Mouse (Mus musculus): ENCODE results near the gene Scarf1. TPM values are rescaled to one million over a fixed set of nuclear protein-coding genes. Genes with fewer than 3 reads are reported as not detected.
"Not testable (repeated sequence)": the region's sequence is repeated elsewhere in the genome, so short reads cannot be mapped to it uniquely, and the experiment has no call there.

The Scarf1 gene
- polyA plus RNA-seq, 1 experiment from 2014 or later, result 13.8 TPM

DNA sequence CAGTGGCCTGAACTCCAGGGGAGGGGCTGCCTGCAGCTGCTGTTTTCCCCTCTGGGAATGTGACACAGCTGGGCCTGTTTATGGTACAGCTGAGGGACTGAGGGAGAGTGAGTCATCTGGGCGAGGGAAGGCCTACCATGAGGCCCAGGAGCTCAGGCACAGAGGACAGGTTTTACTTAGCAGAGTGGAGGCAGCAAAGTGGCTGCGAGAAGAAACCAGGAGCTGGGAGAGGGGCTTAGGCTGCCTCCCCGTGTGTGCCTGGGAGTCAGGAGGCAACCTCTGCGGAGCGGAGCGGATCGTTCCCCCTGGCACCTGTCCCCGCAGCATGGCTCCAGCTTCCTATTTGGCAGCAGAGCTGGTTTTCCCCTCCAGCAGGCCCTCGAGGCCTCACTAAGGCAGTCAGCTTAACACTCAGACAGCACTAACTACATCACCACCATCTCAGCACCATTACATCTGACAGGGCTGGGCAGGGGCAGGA lies 38.7 kb downstream of the Scarf1 start:
- peaks cover 34% of the 10 kb centered on the region for H3K4me1 ChIP-seq (replicated peaks)
- no peaks in the 10 kb centered on the region for H3K27me3 ChIP-seq (replicated peaks)
- H3K4me2 ChIP-seq, result no peak overlapping the region
- no peaks in the 10 kb centered on the region for H3K36me3 ChIP-seq
- H3K27ac ChIP-seq (ENCODE audit: poor library complexity, severe bottlenecking), result peak overlapping the region; percentile 34
- peak overlapping the region; percentile 34 for H3K9ac ChIP-seq
- ATAC-seq (ENCODE audit: insufficient number of reproducible peaks, low FRiP score), result no peak
- 55% methylated on average over 9 of the region's 9 CpGs for WGBS
- H3K9me3 ChIP-seq (replicated peaks), result no peaks in the 10 kb centered on the region
- no peak overlapping the region for H3K4me3 ChIP-seq

DNA sequence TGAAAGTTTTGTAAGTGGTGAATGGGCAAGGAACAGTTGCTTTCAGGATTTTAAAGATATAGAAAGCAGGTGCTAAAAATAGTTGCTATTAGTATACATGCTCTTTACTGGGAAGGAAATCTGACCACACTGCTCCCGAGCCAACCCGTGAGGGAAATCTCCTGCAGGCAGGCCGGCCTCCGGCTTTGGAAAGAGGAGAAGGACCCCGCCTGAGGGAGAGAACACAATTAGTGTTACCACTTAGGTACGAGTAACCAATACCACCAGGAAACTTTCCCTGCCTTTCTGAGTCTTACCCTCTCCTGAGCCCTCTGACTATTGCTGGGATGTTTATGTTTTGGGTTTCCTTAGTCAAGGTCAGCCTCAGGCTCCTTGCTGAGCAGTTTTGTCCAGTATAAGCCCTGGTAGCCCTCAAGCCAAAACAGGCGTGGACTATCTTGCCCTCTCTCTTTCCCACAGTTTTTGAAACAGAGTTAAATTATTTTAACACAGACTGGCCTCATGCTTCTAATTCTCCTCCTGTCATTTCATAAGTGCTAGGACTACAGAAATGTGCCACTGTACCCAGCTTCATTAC lies 39.7 kb downstream of the Scarf1 start:
- ATAC-seq (ENCODE audit: insufficient number of reproducible peaks, low FRiP score), result no peak
- no peak overlapping the region for H3K4me2 ChIP-seq
- no peak overlapping the region for H3K27ac ChIP-seq (ENCODE audit: poor library complexity, severe bottlenecking)
- H3K4me1 ChIP-seq (replicated peaks), result peaks cover 34% of the 10 kb centered on the region
- H3K9ac ChIP-seq, result no peak overlapping the region
- H3K4me3 ChIP-seq, result no peak overlapping the region
- H3K9me3 ChIP-seq (replicated peaks), result 0 out of 2 replicates have a peak, but pooled peaks cover 2% of the 10 kb centered on the region
- peaks cover 6% of the 10 kb centered on the region; the same call in 1 of the 2 replicates for H3K36me3 ChIP-seq
- WGBS, result 40% methylated on average over 7 of the region's 7 CpGs
- no peaks in the 10 kb centered on the region for H3K27me3 ChIP-seq (replicated peaks)

DNA sequence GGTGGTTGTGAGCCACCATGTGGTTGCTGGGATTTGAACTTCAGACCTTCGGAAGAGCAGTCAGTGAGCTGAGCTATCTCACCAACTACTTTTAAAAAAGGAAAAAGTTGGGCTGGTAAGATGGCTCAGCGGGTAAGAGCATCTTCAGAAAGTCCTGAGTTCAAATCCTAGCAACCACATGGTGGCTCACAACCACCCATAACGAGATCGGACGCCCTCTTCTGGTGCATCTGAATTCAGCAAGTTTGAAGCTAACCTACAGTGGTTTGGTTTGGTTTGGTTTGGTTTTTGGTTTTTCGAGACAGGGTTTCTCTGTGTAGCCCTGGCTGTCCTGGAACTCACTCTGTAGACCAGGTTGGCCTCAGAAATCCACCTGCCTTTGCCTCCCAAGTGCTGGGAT lies 42.7 kb downstream of the Scarf1 start:
- not testable (repeated sequence) for H3K9me3 ChIP-seq (replicated peaks); H3K27me3 ChIP-seq (replicated peaks); H3K27ac ChIP-seq (ENCODE audit: poor library complexity, severe bottlenecking); H3K36me3 ChIP-seq; H3K4me2 ChIP-seq; ATAC-seq (ENCODE audit: insufficient number of reproducible peaks, low FRiP score); H3K9ac ChIP-seq; H3K4me3 ChIP-seq
- H3K4me1 ChIP-seq (replicated peaks), result peaks cover 18% of the 10 kb centered on the region
- 88% methylated on average over 6 of the region's 6 CpGs for WGBS

DNA sequence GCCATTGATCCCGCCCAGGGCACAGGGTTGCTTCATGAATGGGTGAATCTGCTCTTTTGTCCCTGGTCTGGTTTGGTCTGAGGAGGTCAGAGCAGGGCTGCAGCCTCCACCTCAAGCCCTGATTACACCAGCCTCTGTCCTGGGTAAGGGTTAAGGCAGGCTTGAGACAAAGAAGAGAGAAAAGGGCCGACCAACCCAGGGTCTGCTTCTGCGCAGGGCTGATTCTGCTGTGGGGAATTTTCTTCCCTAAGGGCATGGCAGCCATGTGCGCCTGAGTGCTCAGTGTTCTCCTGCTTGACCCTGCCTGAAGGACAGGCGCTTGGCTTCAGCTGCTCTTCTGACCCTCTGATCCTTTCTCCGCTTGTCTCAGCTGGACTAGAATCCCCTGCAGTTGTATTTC lies 43.8 kb downstream of the Scarf1 start:
- H3K27ac ChIP-seq (ENCODE audit: poor library complexity, severe bottlenecking), result no peak overlapping the region
- ATAC-seq (ENCODE audit: insufficient number of reproducible peaks, low FRiP score), result no peak
- 86% methylated on average over 6 of the region's 6 CpGs for WGBS
- no peak overlapping the region for H3K9ac ChIP-seq
- H3K4me2 ChIP-seq, result no peak overlapping the region
- H3K36me3 ChIP-seq, result peaks cover 6% of the 10 kb centered on the region; the same call in 1 of the 2 replicates
- H3K4me1 ChIP-seq (replicated peaks), result peaks cover 12% of the 10 kb centered on the region
- 0 out of 2 replicates have a peak, but pooled peaks cover 3% of the 10 kb centered on the region for H3K27me3 ChIP-seq (replicated peaks)
- 0 out of 2 replicates have a peak, but pooled peaks cover 4% of the 10 kb centered on the region for H3K9me3 ChIP-seq (replicated peaks)
- H3K4me3 ChIP-seq, result no peak overlapping the region

DNA sequence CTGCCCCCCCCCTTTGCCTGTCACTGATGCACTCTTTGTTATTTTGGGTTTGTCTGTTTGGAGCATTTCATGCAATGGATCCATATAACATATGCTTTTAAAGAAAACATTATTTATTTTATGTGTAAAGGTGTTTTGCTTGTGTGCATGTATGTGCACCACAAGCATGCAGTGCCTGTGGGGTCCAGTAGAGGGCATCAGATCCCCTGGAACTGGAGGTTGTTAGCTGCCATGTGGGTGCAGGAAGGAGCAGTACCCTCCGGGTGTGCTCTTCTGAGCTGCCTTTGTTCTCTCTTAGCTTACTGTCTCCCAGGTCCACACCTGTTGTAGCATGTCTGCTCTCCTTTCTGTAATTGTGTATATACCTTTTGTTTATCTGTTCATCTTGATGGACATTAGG lies 44.8 kb downstream of the Scarf1 start:
- Histone ChIP-seq H3K4me2 (no peak overlapping the region), H3K9me3 (replicated peaks) (0 out of 2 replicates have a peak, but pooled peaks cover 4% of the 10 kb centered on the region), H3K4me1 (replicated peaks) (peaks cover 12% of the 10 kb centered on the region), H3K36me3 (peaks cover 6% of the 10 kb centered on the region), H3K4me3 (no peak overlapping the region), H3K27me3 (replicated peaks) (peaks cover 8% of the 10 kb centered on the region; the same call in 1 of the 2 replicates), H3K9ac (no peak overlapping the region), H3K27ac (ENCODE audit: poor library complexity, severe bottlenecking) (no peak overlapping the region)
- WGBS, result 77% methylated on average over 1 of the region's 1 CpGs
- ATAC-seq (ENCODE audit: insufficient number of reproducible peaks, low FRiP score), result no peak

DNA sequence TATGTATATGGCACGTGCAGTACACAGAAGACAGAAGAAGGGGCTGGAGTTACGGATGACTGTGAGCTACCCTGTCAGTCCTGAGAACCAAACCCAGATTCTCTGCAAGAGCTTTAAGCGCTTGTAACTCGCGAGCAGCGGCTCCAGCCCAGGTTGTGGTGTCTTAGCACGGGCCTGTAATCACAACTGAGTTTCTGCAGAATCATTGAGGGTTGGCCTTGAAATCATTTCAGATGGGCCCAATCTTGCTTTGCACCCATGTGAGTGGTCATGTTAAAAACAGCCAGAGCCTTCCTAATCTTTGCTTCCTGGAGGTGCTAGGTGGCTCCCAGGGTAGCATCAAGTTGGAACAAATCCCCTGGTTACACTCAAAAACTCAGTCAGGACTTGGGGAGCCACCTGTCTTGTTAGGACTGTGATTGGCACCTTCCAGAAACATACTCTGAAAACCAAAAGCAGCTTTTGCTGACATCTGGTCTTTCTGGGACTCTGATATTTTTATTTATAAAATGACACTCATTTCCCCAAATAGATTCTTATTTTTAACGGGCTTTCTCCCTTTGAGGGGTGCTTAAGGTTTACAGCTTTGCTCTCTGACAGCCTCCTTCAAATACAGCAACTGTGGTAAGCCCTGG lies 46.6 kb downstream of the Scarf1 start:
- H3K27ac ChIP-seq (ENCODE audit: poor library complexity, severe bottlenecking), result no peak overlapping the region
- 85% methylated on average over 8 of the region's 8 CpGs for WGBS
- peaks cover 6% of the 10 kb centered on the region for H3K36me3 ChIP-seq
- no peak overlapping the region for H3K4me2 ChIP-seq
- peaks cover 11% of the 10 kb centered on the region; the same call in 1 of the 2 replicates for H3K27me3 ChIP-seq (replicated peaks)
- no peak overlapping the region for H3K9ac ChIP-seq
- H3K4me1 ChIP-seq (replicated peaks), result peaks cover 29% of the 10 kb centered on the region
- no peak overlapping the region for H3K4me3 ChIP-seq
- ATAC-seq (ENCODE audit: insufficient number of reproducible peaks, low FRiP score), result no peak
- 0 out of 2 replicates have a peak, but pooled peaks cover 4% of the 10 kb centered on the region for H3K9me3 ChIP-seq (replicated peaks)

DNA sequence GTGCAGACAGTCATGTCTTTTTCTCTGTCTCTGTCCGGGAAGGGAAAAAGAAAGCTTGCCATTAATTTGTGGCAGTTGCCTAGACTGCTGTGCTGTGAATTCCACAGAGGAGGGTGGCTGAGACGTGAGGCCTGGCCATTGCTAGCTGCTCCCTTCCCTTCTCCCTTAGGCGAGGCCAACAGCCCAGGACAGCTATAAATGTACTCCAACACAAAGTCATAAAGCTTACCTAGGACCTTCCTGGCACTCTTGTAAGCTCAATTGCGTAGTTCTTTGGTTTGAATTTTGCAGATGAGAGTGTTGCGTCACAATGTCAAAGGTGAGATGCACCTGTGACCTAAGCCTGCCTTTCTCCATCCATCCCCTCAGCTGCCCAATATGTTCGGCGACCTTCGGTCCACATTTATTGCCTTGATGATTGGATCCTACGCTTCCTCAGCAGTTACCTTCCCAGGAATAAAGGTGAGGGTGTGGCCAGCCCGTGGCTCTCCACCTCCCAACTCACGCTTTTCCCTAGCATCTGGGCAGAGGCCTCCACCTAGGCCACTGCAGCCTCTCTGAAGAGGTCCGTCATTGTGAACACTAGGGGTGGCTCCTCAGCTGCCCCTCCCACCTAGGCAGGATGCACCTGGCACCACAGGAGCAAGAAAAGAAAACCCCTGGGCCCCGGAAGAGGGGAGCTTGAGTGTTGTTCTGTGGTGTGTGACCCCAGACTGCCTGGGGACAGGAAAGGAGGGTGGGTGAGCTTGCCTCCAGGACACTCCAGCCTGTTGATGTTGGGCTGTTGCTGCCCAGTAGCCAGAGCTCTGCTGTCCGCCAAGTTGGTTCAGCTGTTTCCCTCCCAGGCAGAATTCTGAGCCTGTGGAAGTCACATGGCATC lies 47.4 kb downstream of the Scarf1 start:
- Histone ChIP-seq H3K27me3 (replicated peaks) (peaks cover 11% of the 10 kb centered on the region; the same call in 1 of the 2 replicates), H3K36me3 (peaks cover 6% of the 10 kb centered on the region), H3K4me1 (replicated peaks) (peaks cover 35% of the 10 kb centered on the region), H3K9me3 (replicated peaks) (0 out of 2 replicates have a peak, but pooled peaks cover 4% of the 10 kb centered on the region), H3K4me3 (no peak overlapping the region), H3K27ac (ENCODE audit: poor library complexity, severe bottlenecking) (no peak overlapping the region), H3K4me2 (no peak overlapping the region), H3K9ac (no peak overlapping the region)
- WGBS, result 73% methylated on average over 14 of the region's 14 CpGs
- no peak for ATAC-seq (ENCODE audit: insufficient number of reproducible peaks, low FRiP score)

DNA sequence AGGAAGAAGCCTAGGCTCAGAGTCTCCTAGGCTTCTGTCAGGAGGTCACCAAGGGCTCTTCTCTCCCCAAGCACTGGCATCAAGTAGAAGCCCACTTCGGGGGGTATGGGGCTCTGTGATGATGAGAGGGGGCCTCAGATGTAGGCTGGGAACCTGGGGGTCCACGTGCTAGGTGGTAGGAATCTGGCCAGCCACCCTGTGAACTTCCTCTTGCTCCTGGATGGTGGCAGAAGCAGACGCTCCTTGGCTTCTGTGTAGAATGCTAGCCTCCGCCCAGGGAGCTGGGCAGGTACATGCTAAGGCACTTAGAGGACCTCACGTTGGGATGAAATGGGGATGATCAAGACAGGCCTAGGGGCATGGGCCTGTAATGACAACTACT lies 48.1 kb downstream of the Scarf1 start:
- Histone ChIP-seq H3K4me3 (no peak overlapping the region), H3K4me1 (replicated peaks) (peaks cover 41% of the 10 kb centered on the region), H3K36me3 (peaks cover 6% of the 10 kb centered on the region), H3K9ac (no peak overlapping the region), H3K27me3 (replicated peaks) (peaks cover 11% of the 10 kb centered on the region; the same call in 1 of the 2 replicates), H3K27ac (ENCODE audit: poor library complexity, severe bottlenecking) (no peak overlapping the region), H3K4me2 (no peak overlapping the region), H3K9me3 (replicated peaks) (0 out of 2 replicates have a peak, but pooled peaks cover 4% of the 10 kb centered on the region)
- ATAC-seq (ENCODE audit: insufficient number of reproducible peaks, low FRiP score), result no peak
- WGBS, result 73% methylated on average over 5 of the region's 5 CpGs

DNA sequence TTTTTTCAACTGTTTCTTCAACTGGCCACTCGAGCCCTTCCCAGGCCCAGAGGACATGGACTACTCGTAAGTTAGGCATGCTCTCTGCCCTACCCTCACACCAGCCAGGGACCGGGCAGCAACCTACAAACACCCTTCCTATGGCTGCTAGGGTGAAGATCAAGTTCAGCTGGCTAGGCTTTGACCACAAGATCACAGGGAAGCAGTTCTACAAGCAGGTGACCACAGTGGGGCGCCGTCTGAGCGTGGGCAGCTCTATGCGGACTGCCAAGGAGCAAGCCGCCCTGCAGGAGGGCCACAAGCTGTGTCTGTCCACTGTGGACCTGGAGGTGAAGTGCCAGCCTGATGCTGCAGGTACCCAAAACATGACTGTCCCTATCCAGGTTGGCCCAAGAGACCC lies 49.5 kb downstream of the Scarf1 start:
- Histone ChIP-seq H3K4me1 (replicated peaks) (peaks cover 56% of the 10 kb centered on the region), H3K9ac (no peak overlapping the region), H3K27ac (ENCODE audit: poor library complexity, severe bottlenecking) (no peak overlapping the region), H3K27me3 (replicated peaks) (peaks cover 11% of the 10 kb centered on the region; the same call in 1 of the 2 replicates), H3K9me3 (replicated peaks) (0 out of 2 replicates have a peak, but pooled peaks cover 4% of the 10 kb centered on the region), H3K4me2 (no peak overlapping the region), H3K36me3 (peaks cover 1% of the 10 kb centered on the region), H3K4me3 (no peak overlapping the region)
- 75% methylated on average over 8 of the region's 8 CpGs for WGBS
- ATAC-seq (ENCODE audit: insufficient number of reproducible peaks, low FRiP score), result no peak

DNA sequence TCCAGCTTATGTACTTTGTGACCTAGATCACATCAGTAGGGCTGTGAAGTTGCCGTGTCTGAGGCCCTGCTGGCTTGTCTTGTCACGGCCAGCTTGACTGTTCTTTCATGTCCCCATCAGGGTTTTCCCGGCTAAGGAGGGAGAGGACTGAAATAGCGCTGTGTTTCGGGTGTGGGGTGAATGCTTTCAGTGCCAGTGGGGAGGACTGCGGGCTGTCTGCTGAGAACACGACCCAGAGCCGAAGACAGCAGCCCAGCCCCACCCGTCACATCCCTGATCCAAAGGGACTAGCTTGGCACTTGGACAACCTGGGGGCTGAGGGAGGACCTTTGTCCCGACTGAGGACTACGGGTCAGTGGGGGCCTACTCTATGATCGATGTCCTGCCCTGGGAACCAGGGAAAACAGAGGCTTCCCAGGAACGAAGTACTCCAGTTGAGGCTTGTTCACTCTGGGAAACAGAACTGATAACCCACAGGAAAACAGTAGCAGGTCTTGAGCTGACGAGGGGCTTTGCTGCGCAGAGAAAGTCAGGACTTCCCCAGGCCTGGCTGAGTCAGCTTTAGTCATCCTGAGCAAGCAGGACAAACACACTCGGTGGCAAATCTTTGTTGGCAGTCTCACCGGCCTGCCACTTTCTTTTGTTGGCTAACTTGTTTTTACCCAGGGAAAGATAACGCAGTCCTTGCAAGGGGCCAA lies 50.7 kb downstream of the Scarf1 start:
- Histone ChIP-seq H3K36me3 (no peaks in the 10 kb centered on the region; the same call in 1 of the 2 replicates), H3K4me2 (peak overlapping the region; percentile 39), H3K27ac (ENCODE audit: poor library complexity, severe bottlenecking) (peak overlapping the region; percentile 82), H3K9me3 (replicated peaks) (no peaks in the 10 kb centered on the region), H3K4me1 (replicated peaks) (peaks cover 60% of the 10 kb centered on the region), H3K27me3 (replicated peaks) (peaks cover 19% of the 10 kb centered on the region), H3K9ac (peak overlapping the region; percentile 32; the same call in 1 of the 2 replicates), H3K4me3 (no peak overlapping the region)
- WGBS, result 9% methylated on average over 18 of the region's 18 CpGs
- peak; percentile 62 for ATAC-seq (ENCODE audit: insufficient number of reproducible peaks, low FRiP score)

Measured in heart, embryonic 12.5 days (tissue).